Mouse (Mus musculus) embryonic facial prominence, embryonic 10.5 days (tissue): ENCODE measurements around the gene Chrm3. TPM values are rescaled to one million over a fixed set of nuclear protein-coding genes. Genes with fewer than 3 reads are reported as not detected.

Experiments
- DNase-seq: peaks from one replicate; pipeline ENCODE4 v3.0.0-alpha.2; 2017; ENCODE audit warnings: low spot score
- H3K27ac ChIP-seq: fragments of 300-500 bp; sonication (generic); replicated peaks from 2 replicates; pipeline ENCODE4 v1.5.1; 2016; ENCODE audit warnings: mild to moderate bottlenecking
- H3K27me3 ChIP-seq: fragments of 300-500 bp; sonication (generic); replicated peaks from 2 replicates; pipeline ENCODE4 v1.6.1; 2016; ENCODE audit warnings: low read depth, mild to moderate bottlenecking; ENCODE audit not compliant: poor library complexity, severe bottlenecking
- H3K36me3 ChIP-seq: fragments of 300-500 bp; sonication (generic); replicated peaks from 2 replicates; pipeline ENCODE4 v1.6.1; 2016; ENCODE audit warnings: mild to moderate bottlenecking, moderate library complexity
- H3K4me1 ChIP-seq: fragments of 300-500 bp; sonication (generic); 2 replicates; pipeline ENCODE4 v1.6.1; 2016
- H3K4me3 ChIP-seq: fragments of 300-500 bp; sonication (generic); 2 replicates; pipeline ENCODE4 v1.5.1; 2016; ENCODE audit warnings: mild to moderate bottlenecking, moderate library complexity
- H3K9me3 ChIP-seq: fragments of 300-500 bp; sonication (generic); 2 replicates; pipeline ENCODE4 v1.6.1; 2016; ENCODE audit warnings: mild to moderate bottlenecking
- WGBS: fragments of 180-500 bp; shearing (Covaris S2); methylation state at CpG from one replicate; pipeline ENCODE4 v1.1.7; 2016; 5-methylcytosine and 5-hydroxymethylcytosine counted together
- polyA plus RNA-seq: library from polyadenylated mRNA; unstranded; fragments of >200 nt; fragmentation: Nextera tagmentation; extraction: Ambion mirVana; gene quantifications from 2 replicates; pipeline ENCODE4 v1.2.1, GENCODE M21; 2016

Gene Chrm3
- polyA plus RNA-seq, 1 experiment from 2014 or later: 0.62 TPM

DNA sequence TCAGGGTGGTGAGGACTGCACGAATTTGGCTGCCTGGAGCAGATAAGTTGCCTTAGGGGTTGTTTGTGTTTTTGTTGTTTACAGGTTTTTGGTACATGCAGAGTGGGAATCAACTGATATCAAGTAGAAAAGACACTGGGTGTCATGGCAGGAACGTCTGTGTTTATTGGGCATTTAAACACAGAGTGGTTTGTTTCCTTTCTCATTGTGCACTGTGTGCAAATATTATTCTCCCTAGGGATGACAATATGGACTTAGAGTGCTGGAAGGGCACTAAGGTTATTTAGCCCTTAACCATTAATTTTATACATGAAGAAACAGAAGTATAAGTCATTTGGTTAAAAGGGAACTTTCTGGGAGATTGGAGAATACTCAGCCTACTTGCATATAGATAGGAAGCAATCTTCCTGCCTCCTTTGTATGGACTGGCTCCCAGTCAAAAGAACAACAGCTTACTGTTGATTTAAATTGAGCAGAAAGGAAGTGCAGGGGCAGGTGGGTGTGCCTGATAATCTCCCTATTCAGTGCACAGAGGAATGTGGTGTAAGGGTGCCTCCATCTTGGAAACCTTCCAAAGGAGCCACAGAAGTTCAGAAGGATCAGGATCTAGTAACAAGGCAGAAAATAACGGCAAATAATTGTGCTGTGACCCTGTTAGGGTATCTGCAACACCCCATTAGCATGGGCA lies 421.7 kb downstream of the Chrm3 start:
- H3K4me3 ChIP-seq: no peak overlapping the region
- DNase-seq: no peak
- no peak overlapping the region for H3K27ac ChIP-seq
- H3K27me3 ChIP-seq: no peaks in the 10 kb centered on the region
- H3K4me1 ChIP-seq: no peaks in the 10 kb centered on the region
- WGBS: 74% methylated on average over 3 of the region's 3 CpGs
- no peaks in the 10 kb centered on the region for H3K9me3 ChIP-seq
- no peaks in the 10 kb centered on the region for H3K36me3 ChIP-seq

GRCm38 (mm10) chr13:9932714-9933113 lies 427.9 kb downstream of the Chrm3 start:
- H3K27me3 ChIP-seq: no peaks in the 10 kb centered on the region
- no peaks in the 10 kb centered on the region for H3K9me3 ChIP-seq
- no peaks in the 10 kb centered on the region for H3K36me3 ChIP-seq
- WGBS: 82% methylated on average over 4 of the region's 4 CpGs
- H3K27ac ChIP-seq: no peak overlapping the region
- no peak overlapping the region for H3K4me3 ChIP-seq
- peaks cover 5% of the 10 kb centered on the region; the same call in 1 of the 2 replicates for H3K4me1 ChIP-seq
- DNase-seq: no peak

DNA sequence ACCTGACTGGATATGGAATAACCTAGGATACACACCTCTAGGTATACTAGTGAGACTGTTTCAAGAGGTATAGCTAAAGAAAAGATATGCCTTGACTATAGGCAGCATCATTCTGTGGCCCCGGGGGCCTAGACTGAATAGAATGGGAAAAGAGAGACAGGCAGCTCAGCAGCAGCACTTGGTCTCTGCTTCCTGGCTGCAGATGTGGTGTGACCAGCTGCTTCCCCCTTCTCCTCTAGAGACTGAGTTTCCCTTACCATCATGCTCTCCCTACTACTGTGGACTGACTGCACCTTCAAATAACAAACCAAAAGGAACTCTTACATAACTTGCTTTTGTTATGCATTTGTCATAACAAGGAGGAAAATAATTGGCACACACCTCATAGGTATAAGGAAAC lies 430.0 kb downstream of the Chrm3 start:
- H3K27ac ChIP-seq: no peak overlapping the region

DNA sequence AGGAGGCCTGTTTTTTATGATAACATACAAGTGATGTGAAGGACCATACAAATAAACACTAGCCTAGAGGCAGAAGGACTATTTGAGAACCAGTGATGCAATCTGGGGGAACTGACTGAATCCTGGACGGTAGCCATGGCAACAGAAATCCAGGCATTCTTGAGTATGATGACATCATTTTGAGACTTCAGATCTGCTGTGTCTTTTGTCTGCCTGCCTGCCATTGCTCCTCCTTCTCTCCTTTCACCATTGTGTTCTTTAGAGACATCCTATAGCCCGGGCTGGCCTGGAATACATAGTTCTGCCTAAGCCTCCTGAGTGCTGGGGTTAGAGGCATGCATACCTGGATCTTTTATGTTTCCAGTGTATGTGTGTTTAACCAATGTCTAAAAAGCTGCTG lies 430.7 kb downstream of the Chrm3 start:
- no peaks in the 10 kb centered on the region for H3K36me3 ChIP-seq
- H3K27ac ChIP-seq: no peak overlapping the region
- no peaks in the 10 kb centered on the region for H3K27me3 ChIP-seq
- WGBS: 61% methylated on average over 2 of the region's 2 CpGs
- peak; percentile 20 for DNase-seq
- H3K9me3 ChIP-seq: no peaks in the 10 kb centered on the region
- H3K4me1 ChIP-seq: peaks cover 5% of the 10 kb centered on the region; the same call in 1 of the 2 replicates
- no peak overlapping the region for H3K4me3 ChIP-seq

More for the DNA sequence above, 430.0 kb downstream of the Chrm3 start:
- Histone ChIP-seq H3K9me3 (no peaks in the 10 kb centered on the region), H3K4me1 (peaks cover 5% of the 10 kb centered on the region; the same call in 1 of the 2 replicates), H3K27me3 (no peaks in the 10 kb centered on the region), H3K4me3 (no peak overlapping the region), H3K36me3 (no peaks in the 10 kb centered on the region)
- no peak for DNase-seq
- WGBS: 90% methylated on average over 1 of the region's 1 CpGs

GRCm38 (mm10) chr13:9921150-9921549 lies 439.5 kb downstream of the Chrm3 start:
- Histone ChIP-seq H3K27ac (no peak overlapping the region), H3K27me3 (no peaks in the 10 kb centered on the region), H3K4me1 (no peaks in the 10 kb centered on the region), H3K36me3 (no peaks in the 10 kb centered on the region), H3K9me3 (no peaks in the 10 kb centered on the region), H3K4me3 (no peak overlapping the region)
- 83% methylated on average over 1 of the region's 1 CpGs for WGBS
- no peak for DNase-seq

GRCm38 (mm10) chr13:9912697-9913096 lies 447.9 kb downstream of the Chrm3 start:
- WGBS: 93% methylated on average over 4 of the region's 4 CpGs
- Histone ChIP-seq H3K4me1 (no peaks in the 10 kb centered on the region), H3K27ac (no peak overlapping the region), H3K9me3 (no peaks in the 10 kb centered on the region), H3K4me3 (no peak overlapping the region), H3K27me3 (no peaks in the 10 kb centered on the region), H3K36me3 (no peaks in the 10 kb centered on the region)
- DNase-seq: no peak

DNA sequence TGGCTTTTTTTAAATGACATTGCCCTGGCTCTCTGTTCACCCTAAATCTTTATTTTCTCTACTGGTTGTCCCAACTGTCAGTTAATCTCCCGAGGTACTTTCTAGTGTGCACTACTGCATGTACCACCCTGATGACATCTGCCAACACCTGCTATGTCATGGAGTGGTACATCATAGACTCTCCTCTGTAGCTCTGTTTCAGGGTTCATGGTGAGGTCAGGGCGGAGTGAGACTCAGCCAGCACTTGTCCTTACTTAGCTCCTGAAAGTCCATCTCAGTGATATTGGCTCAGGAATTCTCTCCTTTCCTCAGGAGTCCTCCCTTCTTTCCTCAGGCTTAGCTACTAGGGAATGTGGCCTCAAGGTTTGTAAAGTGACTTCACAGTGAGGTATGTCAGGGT lies 451.9 kb downstream of the Chrm3 start:
- 85% methylated on average over 2 of the region's 2 CpGs for WGBS
- no peak for DNase-seq

DNA sequence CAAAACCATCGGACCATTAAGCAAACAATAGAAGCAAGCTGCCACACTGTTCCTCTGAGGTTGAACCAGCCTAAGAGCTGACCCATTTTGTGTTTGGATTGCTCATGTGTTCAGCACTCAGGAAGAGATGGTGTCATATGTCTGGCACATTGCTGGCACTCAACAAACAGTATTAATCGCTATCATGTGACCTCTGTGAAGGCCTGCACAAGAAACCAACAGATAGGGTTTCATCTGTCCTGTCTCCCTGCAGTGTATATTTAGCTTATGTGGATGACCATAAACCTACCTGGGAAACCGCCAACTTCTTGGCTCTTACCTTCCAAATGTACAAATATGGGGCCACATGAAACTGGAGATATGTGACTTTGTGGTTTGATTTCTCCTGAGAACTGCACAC lies 453.4 kb downstream of the Chrm3 start:
- Histone ChIP-seq H3K36me3 (no peaks in the 10 kb centered on the region), H3K9me3 (no peaks in the 10 kb centered on the region; the same call in 1 of the 2 replicates), H3K4me3 (no peak overlapping the region), H3K27me3 (no peaks in the 10 kb centered on the region), H3K27ac (no peak overlapping the region), H3K4me1 (no peaks in the 10 kb centered on the region)
- no peak for DNase-seq
- 80% methylated on average over 3 of the region's 3 CpGs for WGBS

More for the DNA sequence above, 451.9 kb downstream of the Chrm3 start:
- Histone ChIP-seq H3K4me3 (no peak overlapping the region), H3K27me3 (no peaks in the 10 kb centered on the region), H3K4me1 (no peaks in the 10 kb centered on the region), H3K9me3 (no peaks in the 10 kb centered on the region; the same call in 1 of the 2 replicates), H3K27ac (no peak overlapping the region), H3K36me3 (no peaks in the 10 kb centered on the region)

- no peaks in the 10 kb centered on the region; the same call in 1 of the 2 replicates for H3K9me3 ChIP-seq
- H3K4me1 ChIP-seq: no peaks in the 10 kb centered on the region
- H3K27me3 ChIP-seq: no peaks in the 10 kb centered on the region
- H3K36me3 ChIP-seq: no peaks in the 10 kb centered on the region
- DNase-seq: no peak
- no peak overlapping the region for H3K27ac ChIP-seq
- no peak overlapping the region for H3K4me3 ChIP-seq
Observed at GRCm38 (mm10) chr13:9904455-9904854, 456.2 kb downstream of the Chrm3 start.

GRCm38 (mm10) chr13:9900653-9901385 lies 459.8 kb downstream of the Chrm3 start:
- Histone ChIP-seq H3K36me3 (no peaks in the 10 kb centered on the region), H3K27ac (no peak overlapping the region), H3K27me3 (no peaks in the 10 kb centered on the region), H3K9me3 (no peaks in the 10 kb centered on the region; the same call in 1 of the 2 replicates), H3K4me3 (no peak overlapping the region), H3K4me1 (no peaks in the 10 kb centered on the region)
- no peak for DNase-seq
- WGBS: 89% methylated on average over 5 of the region's 5 CpGs

DNA sequence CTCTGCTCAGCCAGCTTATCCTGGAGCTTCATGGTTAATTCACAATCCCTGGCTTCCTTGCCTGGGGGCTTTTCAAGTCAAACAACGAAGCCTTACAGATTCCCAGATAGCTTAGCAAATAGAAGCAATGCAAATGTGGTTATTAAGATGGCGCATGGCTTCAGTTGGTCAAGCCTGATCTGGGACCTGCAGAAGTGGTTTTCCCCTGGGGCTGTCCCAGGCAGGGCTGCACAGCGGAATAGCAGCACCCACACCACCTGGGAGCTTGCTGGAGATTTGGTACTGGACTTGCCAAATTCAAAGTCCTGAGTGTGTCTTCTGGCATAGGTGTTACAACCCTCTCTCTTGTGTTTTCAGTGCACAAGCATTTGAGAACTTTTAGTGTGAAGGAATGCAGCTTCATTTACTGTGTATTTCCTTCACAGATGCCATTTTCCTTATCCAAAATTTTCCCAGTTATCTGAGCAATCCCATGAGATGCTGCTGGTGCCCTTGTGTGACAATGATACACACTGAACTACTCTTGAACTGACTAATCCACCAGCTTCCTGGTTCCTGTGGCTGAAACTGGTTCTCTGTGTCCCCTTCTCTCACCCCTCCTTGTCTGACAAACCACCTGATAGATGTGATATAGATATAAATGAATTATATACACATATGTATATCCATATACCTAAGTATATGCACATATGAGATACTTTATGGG lies 461.8 kb downstream of the Chrm3 start:
- H3K4me3 ChIP-seq: no peak overlapping the region
- WGBS: 56% methylated on average over 3 of the region's 3 CpGs

DNA sequence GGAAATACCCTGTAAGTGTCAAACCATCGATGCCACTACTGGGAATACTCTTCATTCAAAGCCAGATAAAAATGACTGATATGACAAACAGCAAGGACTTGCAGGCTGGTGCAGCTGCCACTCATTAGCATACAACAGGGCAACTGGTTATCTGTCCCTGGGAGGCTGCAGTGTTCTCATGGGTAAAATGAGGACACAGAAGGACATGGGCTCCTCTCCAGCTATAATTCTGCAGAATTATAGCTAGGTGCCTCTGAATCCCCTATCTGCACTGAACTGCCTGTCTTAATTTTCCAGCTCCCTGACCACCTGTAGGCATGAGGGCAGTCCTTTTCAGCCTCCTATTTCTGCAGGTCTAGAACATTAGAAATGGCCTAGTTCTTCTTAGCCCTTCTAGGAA lies 463.4 kb downstream of the Chrm3 start:
- no peaks in the 10 kb centered on the region for H3K9me3 ChIP-seq
- H3K4me3 ChIP-seq: no peak overlapping the region
- no peaks in the 10 kb centered on the region for H3K36me3 ChIP-seq
- H3K27ac ChIP-seq: no peak overlapping the region
- H3K27me3 ChIP-seq: no peaks in the 10 kb centered on the region
- DNase-seq: no peak
- 77% methylated on average over 1 of the region's 1 CpGs for WGBS
- H3K4me1 ChIP-seq: no peaks in the 10 kb centered on the region

More for the DNA sequence above, 461.8 kb downstream of the Chrm3 start:
- DNase-seq: no peak
- Histone ChIP-seq H3K27ac (no peak overlapping the region), H3K27me3 (no peaks in the 10 kb centered on the region), H3K9me3 (no peaks in the 10 kb centered on the region; the same call in 1 of the 2 replicates), H3K36me3 (no peaks in the 10 kb centered on the region), H3K4me1 (no peaks in the 10 kb centered on the region)
